Mouse (Mus musculus): ENCODE results near the gene Chn1.

DNA sequence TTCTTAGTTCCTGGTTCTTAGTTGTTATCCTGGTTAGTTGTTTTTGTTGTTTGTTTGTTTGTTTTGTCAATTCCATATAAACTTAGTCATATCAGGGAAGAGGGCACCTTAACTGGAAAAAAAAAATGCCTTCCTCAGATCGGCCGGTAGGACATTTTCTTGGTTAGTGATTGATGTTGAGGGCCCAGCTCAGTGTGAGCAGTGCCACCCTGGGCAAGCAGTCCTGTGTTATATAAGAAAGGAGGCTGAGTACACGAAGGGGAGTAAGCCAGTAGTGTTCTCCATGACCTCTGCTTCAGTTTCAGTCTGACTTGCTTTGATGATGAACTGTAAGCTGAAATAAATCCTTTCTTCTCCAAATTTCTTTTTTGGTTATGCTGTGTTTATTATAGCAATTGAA, 138.8 kb downstream of the Chn1 start:
- TF ChIP-seq EP300 (IDR thresholded peaks at IDR 0.05; ENCODE audit: insufficient read depth, low read depth, low read length) (no peak), POLR2A (IDR thresholded peaks at IDR 0.05; ENCODE audit: insufficient read depth, low read length) (no peak)
